Mouse (Mus musculus) natural killer cell, adult 2 months (primary cell): ENCODE results near the gene Wnt7b.

Experiments used
- DNase-seq, 2 experiments: peaks; one replicate each; pipeline ENCODE4 v3.0.0; 2022; ENCODE audit warnings: low spot score in 2 of 2

Gene Wnt7b

DNA sequence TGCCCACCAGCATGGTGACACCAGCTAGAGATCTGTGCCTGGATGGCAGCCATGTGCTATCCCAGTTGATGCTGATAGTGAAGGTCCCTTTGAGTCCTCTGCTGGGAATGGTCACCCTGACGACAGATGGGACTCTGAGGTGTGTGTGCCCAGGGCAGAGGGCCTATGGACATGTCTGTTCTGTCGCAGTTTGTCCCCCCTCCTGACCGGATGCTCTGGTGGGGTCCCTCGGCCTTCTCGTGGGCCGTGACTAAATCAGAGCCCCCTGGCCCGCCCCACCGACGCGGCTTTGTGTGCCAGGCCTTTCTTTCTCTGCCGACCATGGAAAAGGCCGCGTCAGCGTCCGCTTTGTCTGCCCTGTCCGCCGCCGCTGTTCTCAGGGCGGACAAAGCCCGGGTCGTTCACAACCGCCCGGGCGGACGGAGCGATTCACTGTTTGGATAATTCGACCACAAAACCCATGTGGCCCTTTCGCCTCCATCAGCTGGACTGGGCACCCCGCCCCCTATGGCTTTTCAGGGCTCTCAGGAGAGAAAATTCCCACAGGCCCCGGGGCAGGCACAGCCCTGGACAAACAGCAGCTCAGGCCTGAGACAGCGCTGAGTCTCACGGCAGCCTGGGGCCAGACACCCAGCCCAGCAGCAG, 74.8 kb downstream of the Wnt7b start:
- no peak for DNase-seq

DNA sequence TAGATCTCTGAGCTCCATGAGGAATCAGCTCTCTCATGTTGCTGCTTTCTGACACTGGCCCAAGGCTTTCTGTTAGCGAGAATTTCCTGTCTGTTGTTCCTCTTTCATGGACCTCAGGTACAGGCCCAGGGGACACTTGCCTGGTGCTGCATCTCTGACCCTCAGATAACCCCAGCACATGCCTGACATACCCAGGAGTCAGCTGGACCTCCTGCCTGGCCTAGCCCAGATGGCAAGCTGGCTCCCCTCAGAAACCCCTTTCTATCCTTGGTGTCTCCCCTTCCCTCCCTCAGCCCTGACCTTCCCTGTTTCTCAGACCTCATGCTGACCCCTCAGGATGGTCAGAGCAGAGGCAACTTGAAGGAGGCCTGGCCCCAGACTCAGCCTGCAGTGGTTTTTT, 75.6 kb downstream of the Wnt7b start:
- no peak for DNase-seq

DNA sequence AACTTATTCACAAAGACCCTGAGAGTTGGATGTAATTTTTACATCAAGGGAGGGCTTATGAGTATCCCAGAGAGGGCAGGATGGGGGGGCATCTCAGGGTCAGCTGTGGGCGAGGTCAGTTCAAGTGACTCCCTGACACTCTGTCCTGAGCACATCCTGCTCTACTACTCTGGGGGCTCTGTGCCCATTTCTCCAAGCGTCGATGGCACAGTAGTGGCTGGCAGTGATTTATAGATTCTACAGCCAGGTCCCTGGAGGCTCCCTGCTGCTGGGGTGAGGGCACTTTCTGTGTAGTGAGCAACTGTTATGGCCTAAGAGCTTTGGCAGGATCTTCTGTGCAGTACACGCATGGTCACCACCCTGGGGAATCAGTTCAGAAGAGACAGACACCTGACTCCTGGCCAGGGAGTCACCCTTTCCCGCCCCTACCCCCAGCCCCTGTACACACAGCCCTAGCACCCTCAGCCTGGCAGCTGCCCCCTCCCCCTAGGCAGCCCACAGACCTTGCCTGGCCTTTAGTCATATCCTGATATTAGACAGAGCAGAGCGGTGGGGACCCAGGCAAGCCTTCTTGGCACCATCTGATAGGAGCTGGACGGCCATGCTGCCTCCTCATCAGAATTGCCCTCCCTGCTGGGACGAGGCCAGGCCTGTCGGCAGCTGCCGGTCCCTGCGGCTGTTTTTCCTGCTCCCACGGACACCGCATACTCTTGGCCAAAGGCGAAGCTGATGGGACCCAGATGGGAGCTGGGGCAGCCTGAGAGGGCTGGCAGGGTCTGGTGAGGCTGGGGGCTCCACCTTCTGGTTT, 77.0 kb downstream of the Wnt7b start:
- DNase-seq = no peak

DNA sequence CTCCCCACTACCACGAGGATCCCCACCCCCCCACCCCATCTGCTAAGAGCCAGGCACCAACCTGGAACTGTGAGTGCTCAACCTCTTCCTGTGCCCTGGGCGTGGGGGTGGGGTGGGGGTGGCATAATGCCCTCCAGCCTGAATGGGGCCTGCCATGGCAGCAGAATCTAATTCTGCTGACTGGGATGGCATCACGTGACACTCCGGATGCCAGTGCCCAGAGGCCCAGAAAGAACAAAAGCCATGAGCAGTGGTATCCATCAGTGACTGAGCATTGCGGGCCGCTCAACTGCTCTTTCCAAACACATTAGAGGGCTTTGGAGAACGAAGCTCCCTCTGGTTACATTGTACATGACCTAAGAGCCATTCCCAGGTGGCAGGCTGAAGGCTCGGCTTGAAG, 79.1 kb downstream of the Wnt7b start, which contains the start of gene 7530416G11Rik:
7530416G11Rik (minus strand) TSS at position 101 of the 400 bp plus-strand sequence.
- DNase-seq = no peak

DNA sequence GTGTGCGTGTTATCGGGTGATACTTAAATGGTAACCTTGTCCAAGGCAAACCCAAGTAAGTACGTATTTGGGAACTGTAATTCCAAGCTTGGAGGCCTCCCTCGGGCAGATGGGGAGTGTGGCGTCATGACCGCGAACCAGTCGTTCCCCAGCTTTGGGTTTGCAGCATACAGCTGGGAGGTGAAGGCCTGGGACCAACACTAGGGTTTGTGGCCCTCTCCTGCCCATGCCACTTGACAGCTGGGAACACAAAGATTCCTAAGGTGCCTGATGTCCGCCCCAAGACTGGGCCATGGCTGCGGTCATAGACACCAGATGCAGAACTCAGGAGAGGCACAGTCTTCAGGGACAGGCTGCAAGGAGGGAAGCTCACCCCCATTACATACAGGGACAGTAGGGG, 82.0 kb downstream of the Wnt7b start:
- no peak for DNase-seq

DNA sequence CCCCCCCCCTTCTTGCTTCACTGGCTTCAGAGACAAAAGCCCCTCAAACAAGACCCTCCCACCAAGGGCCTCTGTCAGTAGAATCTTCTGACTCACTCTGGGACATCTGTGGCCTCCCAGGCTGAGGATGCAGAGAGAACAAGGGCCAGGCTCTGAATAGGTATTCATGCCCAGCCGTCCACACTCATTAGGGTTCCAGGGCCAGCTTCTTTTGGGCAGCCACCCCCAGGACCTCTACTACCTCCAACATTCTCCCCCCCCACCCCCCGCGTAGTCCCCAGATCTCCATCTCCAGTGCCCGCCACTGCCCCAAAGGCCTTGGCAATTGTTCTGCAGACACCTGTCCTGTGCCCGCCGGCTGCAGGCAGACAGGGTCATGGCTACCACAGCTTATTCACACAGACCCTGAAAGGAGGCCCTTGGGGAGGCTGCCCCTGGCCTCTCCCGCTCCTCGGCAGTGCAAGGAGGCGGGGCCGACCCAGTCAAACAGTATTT, 84.2 kb downstream of the Wnt7b start:
- no peak for DNase-seq

GRCm38 (mm10) chr15:85497548-85497947, 84.7 kb downstream of the Wnt7b start:
- DNase-seq = no peak

DNA sequence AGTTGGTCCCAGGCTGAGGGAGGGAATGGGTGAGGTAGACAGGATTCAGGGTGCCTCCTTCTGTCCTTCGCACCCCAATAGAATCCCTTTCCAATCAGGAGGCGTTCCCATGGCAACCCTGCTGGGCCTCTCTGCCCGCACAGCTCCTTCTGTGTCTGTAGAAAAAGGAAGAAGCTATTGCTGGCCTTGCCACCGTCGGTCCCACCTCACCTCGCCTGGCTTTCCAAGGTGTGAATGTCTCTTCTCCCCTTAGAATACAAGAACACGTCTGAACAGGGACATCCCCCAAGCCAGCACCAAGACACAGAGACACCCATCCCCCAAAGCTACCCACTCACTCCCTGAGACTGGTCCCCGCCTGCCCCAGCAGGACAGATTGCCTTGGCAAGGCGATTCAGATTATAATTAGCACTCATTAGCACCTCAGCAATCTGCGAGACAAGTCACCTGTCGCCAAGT, 88.1 kb downstream of the Wnt7b start:
- DNase-seq = no peak

DNA sequence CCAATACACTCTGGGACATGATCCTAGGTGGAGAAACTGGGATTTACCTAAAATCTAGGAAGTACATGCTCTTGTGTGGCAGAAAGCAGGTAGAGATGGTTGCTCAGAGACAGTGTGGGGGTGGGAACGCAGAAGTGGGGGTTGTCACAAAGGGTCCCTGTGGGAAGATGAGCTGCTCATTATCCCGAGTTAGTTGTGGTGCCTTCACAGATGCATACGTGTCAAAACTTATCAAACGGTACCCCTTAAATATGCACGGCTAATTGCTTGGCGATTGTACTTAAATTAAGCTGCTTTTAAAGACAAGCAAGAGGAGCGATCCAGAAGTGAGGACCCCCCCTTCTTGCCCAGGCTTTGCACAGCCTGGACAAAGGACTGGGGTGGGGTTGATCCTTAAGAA, 92.5 kb downstream of the Wnt7b start:
- no peak for DNase-seq

GRCm38 (mm10) chr15:85488900-85489299, 93.4 kb downstream of the Wnt7b start:
- no peak for DNase-seq
